Mouse (Mus musculus) fibroblast of lung, adult 2 months (primary cell): Measurements from ENCODE around the gene Hat1.
A peak's percentile ranks its signal among the peaks of the same experiment; 100 is the strongest.

ENCODE experiments used
- DNase-seq: peaks from one replicate; pipeline ENCODE4 v3.0.0-alpha.2; 2011; ENCODE audit warnings: low read depth

Gene Hat1

GRCm38 (mm10) chr2:71376433-71376906 lies 12.3 kb upstream of the Hat1 start:
- no peak for DNase-seq

DNA sequence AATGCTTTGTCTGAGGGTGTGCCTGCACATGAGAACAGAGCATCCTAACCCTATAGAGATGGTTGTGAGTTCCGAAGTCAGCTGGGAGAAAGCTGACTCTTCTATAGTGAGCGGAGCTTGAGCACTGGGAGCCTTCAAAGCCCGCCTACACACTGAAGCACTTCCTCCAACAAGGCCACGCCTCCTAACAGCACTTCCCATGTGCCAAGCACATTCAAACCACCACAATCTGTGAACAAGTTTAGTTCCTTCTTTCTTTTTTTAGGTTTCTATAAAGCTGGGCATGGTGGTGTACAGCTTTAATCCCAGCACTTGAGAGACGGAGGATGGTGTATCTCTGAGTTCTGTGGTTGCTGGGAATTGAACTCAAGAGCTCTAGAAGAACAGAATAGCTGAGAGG lies 11.3 kb upstream of the Hat1 start:
- no peak for DNase-seq

DNA sequence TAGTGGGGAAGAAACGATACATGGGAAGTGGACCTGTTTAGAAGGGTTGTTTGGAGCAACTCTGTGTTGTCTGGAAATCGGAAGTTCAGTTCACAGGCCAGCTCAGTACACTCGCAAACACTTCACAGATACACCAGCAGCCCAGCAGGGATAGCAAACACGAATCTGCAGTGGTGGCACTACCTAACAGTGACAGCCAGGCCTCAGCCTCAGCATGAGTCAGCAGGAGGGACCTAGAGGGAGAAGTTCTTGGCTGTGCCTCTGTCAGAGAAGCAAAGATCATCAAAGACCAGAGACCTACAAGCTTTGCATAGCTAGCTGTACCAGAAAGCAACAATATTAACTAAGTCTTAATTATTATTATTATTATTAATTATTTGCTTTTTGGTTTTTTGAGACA lies 6.8 kb upstream of the Hat1 start:
- DNase-seq, result no peak

DNA sequence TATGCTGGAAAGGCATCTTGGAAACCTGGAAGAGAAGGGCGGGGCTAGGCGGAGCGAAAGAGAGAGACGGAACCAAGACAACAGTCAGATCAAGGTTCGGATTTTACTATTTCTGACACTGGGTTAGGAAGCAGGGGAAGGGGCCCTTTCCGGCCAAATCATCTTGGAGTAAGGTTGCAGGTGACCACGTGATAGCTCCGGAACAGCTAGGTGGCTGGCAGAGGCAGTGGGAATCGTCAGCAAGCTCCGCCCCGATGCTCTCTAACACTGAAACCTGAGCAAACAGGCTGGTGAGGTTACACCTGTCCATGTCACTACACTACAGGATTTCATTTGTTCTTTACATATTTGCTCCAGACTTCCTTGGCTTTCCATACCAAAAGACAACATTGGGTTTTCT lies 4.9 kb upstream of the Hat1 start:
- DNase-seq, result no peak

- DNase-seq, result no peak
Measured at GRCm38 (mm10) chr2:71387766-71388165, 992 bp upstream of the Hat1 start.

DNA sequence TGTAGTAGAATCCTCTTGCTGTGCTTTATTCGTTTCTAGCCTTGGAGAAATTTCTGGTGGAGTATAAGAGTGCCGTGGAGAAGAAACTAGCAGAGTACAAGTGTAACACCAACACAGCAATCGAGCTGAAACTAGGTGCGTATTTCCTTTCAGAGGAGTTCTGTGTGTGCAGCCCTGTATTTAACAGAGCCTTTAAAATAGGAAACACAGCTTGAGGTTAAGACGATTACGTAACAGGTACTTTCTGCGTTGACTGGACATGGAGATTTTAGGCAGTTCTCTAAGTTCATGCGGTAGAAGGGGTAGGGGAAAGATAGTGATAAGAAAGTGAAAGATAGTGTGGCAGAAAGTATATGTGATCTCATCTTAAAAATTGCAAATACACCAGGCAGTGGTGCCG lies 1.1 kb downstream of the Hat1 start:
- DNase-seq, result no peak

GRCm38 (mm10) chr2:71405613-71406012 lies 16.9 kb downstream of the Hat1 start:
- DNase-seq, result no peak

DNA sequence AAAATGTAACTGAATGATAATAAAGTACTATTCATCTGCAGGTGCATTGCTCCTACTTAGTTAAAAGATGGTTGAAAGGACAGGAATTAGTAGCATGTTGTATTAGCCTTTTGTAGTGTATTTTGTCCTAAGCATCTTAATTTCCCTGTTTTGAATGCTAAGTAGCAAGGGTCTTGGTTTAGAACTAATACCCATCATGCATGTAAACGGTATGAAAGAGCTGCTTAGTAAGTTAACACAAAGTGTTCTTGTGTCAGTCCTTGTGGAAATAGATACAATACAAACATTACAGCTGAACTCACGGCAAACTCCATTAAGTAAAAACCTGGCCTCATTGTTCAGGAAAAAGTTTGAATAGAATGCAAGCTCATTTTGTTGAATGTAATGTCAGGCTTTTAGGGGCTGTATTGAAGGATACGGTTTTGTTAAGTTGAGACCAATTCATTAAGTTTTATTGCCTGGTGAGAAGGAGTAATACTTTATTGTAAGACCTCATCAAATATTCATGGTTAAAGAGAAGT lies 30.1 kb downstream of the Hat1 start:
- no peak for DNase-seq

- no peak for DNase-seq
Measured at GRCm38 (mm10) chr2:71419408-71419807, 30.6 kb downstream of the Hat1 start.

- DNase-seq, result no peak
Measured at GRCm38 (mm10) chr2:71420895-71421425, 32.2 kb downstream of the Hat1 start.

GRCm38 (mm10) chr2:71424545-71424944 lies 35.8 kb downstream of the Hat1 start:
- no peak for DNase-seq

GRCm38 (mm10) chr2:71435440-71435839 lies 46.7 kb downstream of the Hat1 start:
- DNase-seq, result no peak

GRCm38 (mm10) chr2:71443376-71443775 lies 54.6 kb downstream of the Hat1 start:
- DNase-seq, result no peak

DNA sequence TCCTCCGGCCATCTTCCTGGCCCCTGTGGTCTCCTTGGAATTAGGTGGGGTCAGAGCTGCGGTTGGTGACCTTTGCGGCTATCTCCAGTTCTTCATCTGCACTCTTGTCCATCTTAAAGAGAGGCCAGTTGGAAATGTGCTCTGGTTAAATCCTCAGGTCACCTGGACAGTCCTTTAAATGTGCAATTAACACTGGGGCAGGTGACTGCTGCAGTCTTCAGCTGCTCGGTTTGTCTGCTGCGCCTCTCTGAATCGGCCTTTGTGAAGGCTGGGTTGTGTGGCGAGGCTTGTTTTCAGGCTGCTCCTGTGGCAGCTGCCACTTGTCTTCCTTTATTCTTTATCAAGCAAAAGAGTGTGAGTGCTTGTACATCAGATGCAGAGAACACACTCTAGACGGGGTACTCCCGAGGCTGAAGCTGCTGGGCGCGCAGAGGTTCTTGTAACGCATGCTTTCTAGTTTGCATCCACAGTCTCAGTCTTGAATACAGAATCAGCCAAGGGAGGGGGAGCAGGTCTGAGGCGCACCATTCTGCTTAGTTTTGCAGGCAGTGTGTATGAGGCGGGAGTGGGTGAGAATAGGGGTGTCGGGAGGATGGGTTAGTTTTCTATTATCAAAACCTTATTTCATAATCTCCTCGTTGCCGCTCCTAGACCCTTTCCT lies 56.9 kb downstream of the Hat1 start:
- no peak for DNase-seq

- no peak for DNase-seq
Measured at GRCm38 (mm10) chr2:71449604-71450003, 60.8 kb downstream of the Hat1 start.

DNA sequence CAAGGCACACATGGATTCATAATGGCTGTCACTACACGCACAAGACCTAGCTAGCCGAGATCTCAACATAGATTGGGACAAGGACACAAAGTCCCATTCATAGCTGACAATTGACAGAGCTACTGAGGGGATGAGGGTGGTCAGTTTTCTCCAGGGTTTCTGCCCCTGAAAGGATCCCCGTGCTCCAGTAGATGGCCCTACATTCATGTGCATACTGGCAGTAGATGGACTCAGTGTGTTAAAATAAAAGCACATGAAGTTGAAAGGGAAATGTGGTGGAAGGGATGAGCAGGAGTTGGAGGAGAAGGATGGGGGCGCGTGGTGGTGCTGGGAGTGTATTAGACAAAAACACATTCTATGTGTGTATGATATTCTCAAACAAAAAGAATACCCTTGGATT lies 63.0 kb downstream of the Hat1 start:
- DNase-seq, result no peak

GRCm38 (mm10) chr2:71453161-71453916 lies 64.6 kb downstream of the Hat1 start, which contains the start of gene Metap1d:
Gene Metap1d (plus strand): TSS chr2:71453276.
- DNase-seq, result peak; percentile 87

DNA sequence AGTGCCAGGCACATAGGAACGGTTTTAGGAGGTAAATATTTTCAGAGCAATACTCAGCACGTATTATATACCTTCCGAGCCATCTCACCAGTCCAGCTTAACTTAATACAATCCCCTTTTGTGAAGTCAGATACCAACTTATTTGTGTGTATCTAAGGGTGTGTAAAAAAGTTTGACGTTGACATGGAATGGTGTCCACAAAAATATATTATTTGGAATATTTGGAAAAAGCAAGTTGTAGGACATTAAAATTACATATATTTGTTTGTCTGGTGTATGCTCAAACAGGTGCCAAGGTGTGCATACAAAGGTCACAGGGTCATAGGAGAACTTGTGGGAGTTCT lies 65.1 kb downstream of the Hat1 start:
- DNase-seq, result no peak

- no peak for DNase-seq
Measured at GRCm38 (mm10) chr2:71458624-71459023, 69.9 kb downstream of the Hat1 start.

DNA sequence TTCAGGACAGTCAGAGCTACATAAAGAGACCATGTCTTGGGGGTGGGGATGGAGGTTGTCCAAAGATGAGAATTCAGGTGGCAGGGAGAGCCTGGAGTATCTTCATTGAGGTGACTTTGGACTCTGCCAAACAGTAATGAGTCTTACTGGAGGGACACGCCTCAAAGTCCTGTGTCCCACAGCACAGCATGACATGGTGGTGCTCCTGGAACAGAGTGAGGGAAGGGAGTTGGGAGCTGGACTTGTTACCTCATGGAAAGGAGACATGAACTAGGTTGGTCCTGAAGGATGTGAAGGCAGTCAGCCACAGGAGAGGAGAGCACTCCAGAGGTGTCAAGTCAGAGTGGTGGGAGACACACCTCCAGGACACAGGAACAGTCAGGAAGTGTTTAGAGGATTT lies 70.9 kb downstream of the Hat1 start:
- DNase-seq, result no peak

- no peak for DNase-seq
Measured at GRCm38 (mm10) chr2:71461139-71461538, 72.4 kb downstream of the Hat1 start.

DNA sequence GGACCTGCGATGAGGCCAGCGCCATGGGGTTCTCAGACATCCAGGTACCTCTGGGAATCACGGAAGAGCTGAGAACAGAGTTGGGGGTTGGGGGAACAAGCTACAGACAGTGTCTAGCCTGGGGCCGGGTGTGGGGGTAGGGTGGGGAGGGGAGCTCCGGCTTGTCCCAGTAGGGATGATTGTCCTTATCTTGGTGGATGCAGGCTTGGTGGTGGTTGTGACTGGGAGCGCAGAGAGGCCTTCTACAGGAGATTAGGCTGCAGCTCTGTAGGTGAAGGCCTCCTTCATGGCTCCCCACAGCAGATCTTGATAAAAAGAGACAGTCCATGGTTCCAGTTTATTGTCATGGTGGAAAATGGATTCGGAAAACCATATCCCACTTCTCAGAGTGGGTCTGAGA lies 72.8 kb downstream of the Hat1 start:
- DNase-seq, result no peak

- no peak for DNase-seq
Measured at GRCm38 (mm10) chr2:71462066-71462465, 73.3 kb downstream of the Hat1 start.
